Mouse (Mus musculus): ENCODE results near the gene Mier3. TPM values are rescaled to one million over a fixed set of nuclear protein-coding genes. Genes with fewer than 3 reads are reported as not detected.

The Mier3 gene
- 16.3 and 16.8 TPM in 2 replicates for polyA plus RNA-seq (2014; fragmentation: Nextera tagmentation; extraction: Ambion mirVana)

DNA sequence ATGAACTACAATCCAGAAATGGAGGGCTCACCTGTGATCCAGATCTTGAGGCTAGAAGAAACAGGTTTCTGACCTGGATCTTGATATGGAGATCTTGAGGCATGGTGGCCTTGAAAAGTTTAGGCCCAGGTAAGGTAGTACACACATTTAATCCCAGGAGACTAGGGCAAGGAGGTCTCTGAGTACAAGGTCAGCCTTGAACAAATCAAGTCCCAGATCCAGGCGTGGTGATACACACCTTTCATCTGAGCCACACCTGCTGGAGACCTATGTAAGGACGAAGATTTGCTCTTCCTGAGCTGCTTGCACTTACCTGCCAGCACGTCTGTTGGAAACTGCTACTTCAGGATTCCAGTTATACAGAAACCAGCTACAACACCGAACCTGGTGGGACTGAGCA lies at the start of gene Mier3:
TSS of gene Mier3 (plus strand) at position 301 of the 400 bp plus-strand sequence.
- no peaks in the 10 kb centered on the region for H3K36me3 ChIP-seq (ENCODE audit: control insufficient read depth, insufficient read depth, low read length)
- no peaks in the 10 kb centered on the region for H3K4me1 ChIP-seq (ENCODE audit: control insufficient read depth, insufficient read depth, low read length)
- H3K4me2 ChIP-seq, result no peak within 1 kb of the TSS
- ATAC-seq (replicated peaks; ENCODE audit: insufficient number of reproducible peaks, low FRiP score, low TSS enrichment), result no peak
- H3K9me3 ChIP-seq (replicated peaks; ENCODE audit: control insufficient read depth, low read length), result no peaks in the 10 kb centered on the region
- H3K9ac ChIP-seq (ENCODE audit: low read depth, low read length), result no peak within 1 kb of the TSS
- H3K27me3 ChIP-seq (ENCODE audit: control insufficient read depth, insufficient read depth, low read length), result no peaks in the 10 kb centered on the region
- H3K27ac ChIP-seq (ENCODE audit: low read depth, low read length), result no peak within 1 kb of the TSS
- 80% methylated on average over 4 of the region's 4 CpGs for WGBS (ENCODE audit: insufficient replicate concordance)
- no peak within 1 kb of the TSS for H3K4me3 ChIP-seq (ENCODE audit: low read depth, low read length)

DNA sequence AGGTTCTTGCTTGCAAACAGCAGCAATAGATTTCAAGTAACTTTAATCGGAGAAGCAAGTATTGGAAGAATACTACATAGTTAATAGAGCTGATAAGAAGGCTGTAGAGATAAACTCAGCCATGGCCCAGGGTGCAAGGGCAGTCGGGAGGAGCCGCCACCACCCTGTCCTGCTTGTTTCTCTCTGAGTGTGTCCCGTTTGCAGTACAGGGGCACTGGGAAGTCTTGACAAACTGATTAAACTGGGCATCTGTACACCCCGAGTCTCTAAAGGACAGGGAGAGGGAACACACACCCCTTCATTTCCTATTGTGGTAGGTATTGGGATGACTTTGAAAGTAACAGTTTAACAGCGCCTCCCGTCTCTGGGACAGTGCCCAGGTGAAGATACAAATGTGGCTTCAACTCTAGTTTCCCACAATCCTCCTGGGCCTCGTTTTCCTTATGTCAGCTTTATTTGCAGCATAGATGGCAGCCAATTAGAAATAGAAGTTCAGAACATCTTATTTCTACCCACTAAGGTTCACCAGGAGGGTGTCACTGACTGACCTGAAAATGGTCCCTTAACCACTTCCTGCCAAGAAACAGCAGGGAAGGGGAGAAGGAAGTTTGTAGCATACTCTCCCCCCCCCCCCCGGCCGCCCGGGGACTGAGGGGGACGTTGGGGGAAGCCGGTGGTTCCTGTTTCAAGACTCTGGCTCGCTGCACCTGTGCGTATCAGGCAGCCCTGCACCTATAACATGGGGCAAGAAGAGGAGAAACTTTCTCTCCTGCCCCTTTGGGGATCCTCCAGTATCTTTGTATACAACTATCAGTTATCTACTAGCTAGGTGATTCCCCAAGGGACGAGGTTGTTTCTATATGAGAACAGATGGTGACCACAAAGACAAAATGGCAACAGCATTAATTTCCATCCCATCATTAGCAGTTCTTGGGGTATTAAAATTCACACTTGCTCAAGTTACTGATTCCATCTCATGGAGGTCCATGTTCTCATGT lies 46.3 kb upstream of the Mier3 start:
- H3K9me3 ChIP-seq (replicated peaks; ENCODE audit: control insufficient read depth, low read length), result peaks cover 3% of the 10 kb centered on the region; the same call in 1 of the 2 replicates
- no peak overlapping the region for H3K27ac ChIP-seq (ENCODE audit: low read depth, low read length)
- H3K9ac ChIP-seq (ENCODE audit: low read depth, low read length), result no peak overlapping the region
- no peaks in the 10 kb centered on the region for H3K4me1 ChIP-seq (ENCODE audit: control insufficient read depth, insufficient read depth, low read length)
- ATAC-seq (replicated peaks; ENCODE audit: insufficient number of reproducible peaks, low FRiP score, low TSS enrichment), result no peak
- no peak overlapping the region for H3K4me3 ChIP-seq (ENCODE audit: low read depth, low read length)
- no peak overlapping the region for H3K4me2 ChIP-seq
- no peaks in the 10 kb centered on the region for H3K36me3 ChIP-seq (ENCODE audit: control insufficient read depth, insufficient read depth, low read length)
- WGBS (ENCODE audit: insufficient replicate concordance), result 74% methylated on average over 16 of the region's 16 CpGs
- no peaks in the 10 kb centered on the region for H3K27me3 ChIP-seq (ENCODE audit: control insufficient read depth, insufficient read depth, low read length)

DNA sequence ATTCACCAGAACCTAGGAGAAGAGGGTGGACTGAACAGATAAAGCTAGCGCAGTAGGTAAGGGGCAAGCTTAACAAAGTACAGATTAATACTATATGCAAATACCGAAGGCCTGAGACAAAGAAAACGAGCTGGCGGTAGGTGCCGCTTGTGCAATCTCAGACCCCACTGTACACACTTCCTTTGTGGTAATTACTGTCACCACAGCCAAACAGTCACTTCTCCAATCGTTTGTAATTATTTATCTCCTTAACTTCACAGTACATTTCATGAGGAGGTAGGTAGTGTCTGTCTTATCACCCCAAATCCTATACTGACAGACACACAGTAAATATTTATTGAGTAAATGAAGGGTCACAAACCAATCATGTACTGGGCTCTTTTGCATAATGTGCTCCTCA lies 40.5 kb upstream of the Mier3 start:
- WGBS (ENCODE audit: insufficient replicate concordance), result 83% methylated on average over 6 of the region's 6 CpGs
- no peaks in the 10 kb centered on the region for H3K27me3 ChIP-seq (ENCODE audit: control insufficient read depth, insufficient read depth, low read length)
- H3K4me2 ChIP-seq, result no peak overlapping the region
- no peaks in the 10 kb centered on the region for H3K36me3 ChIP-seq (ENCODE audit: control insufficient read depth, insufficient read depth, low read length)
- H3K9ac ChIP-seq (ENCODE audit: low read depth, low read length), result no peak overlapping the region
- H3K4me1 ChIP-seq (ENCODE audit: control insufficient read depth, insufficient read depth, low read length), result no peaks in the 10 kb centered on the region
- H3K9me3 ChIP-seq (replicated peaks; ENCODE audit: control insufficient read depth, low read length), result peaks cover 3% of the 10 kb centered on the region; the same call in 1 of the 2 replicates
- no peak for ATAC-seq (replicated peaks; ENCODE audit: insufficient number of reproducible peaks, low FRiP score, low TSS enrichment)
- H3K27ac ChIP-seq (ENCODE audit: low read depth, low read length), result no peak overlapping the region
- H3K4me3 ChIP-seq (ENCODE audit: low read depth, low read length), result no peak overlapping the region

- H3K27me3 ChIP-seq (ENCODE audit: control insufficient read depth, insufficient read depth, low read length), result no peaks in the 10 kb centered on the region
- no peaks in the 10 kb centered on the region for H3K4me1 ChIP-seq (ENCODE audit: control insufficient read depth, insufficient read depth, low read length)
- no peak for ATAC-seq (replicated peaks; ENCODE audit: insufficient number of reproducible peaks, low FRiP score, low TSS enrichment)
- no peaks in the 10 kb centered on the region for H3K9me3 ChIP-seq (replicated peaks; ENCODE audit: control insufficient read depth, low read length)
- no peaks in the 10 kb centered on the region for H3K36me3 ChIP-seq (ENCODE audit: control insufficient read depth, insufficient read depth, low read length)
- no peak overlapping the region for H3K27ac ChIP-seq (ENCODE audit: low read depth, low read length)
- WGBS (ENCODE audit: insufficient replicate concordance), result 66% methylated on average over 2 of the region's 2 CpGs
- H3K4me2 ChIP-seq, result no peak overlapping the region
- no peak overlapping the region for H3K4me3 ChIP-seq (ENCODE audit: low read depth, low read length)
- H3K9ac ChIP-seq (ENCODE audit: low read depth, low read length), result no peak overlapping the region
Measured at GRCm38 (mm10) chr13:111643636-111644035, 37.1 kb upstream of the Mier3 start.

GRCm38 (mm10) chr13:111646204-111646603 lies 34.6 kb upstream of the Mier3 start:
- H3K4me2 ChIP-seq, result no peak overlapping the region
- ATAC-seq (replicated peaks; ENCODE audit: insufficient number of reproducible peaks, low FRiP score, low TSS enrichment), result no peak
- H3K27ac ChIP-seq (ENCODE audit: low read depth, low read length), result no peak overlapping the region
- no peak overlapping the region for H3K9ac ChIP-seq (ENCODE audit: low read depth, low read length)
- H3K27me3 ChIP-seq (ENCODE audit: control insufficient read depth, insufficient read depth, low read length), result no peaks in the 10 kb centered on the region
- H3K4me1 ChIP-seq (ENCODE audit: control insufficient read depth, insufficient read depth, low read length), result no peaks in the 10 kb centered on the region
- no peaks in the 10 kb centered on the region for H3K36me3 ChIP-seq (ENCODE audit: control insufficient read depth, insufficient read depth, low read length)
- H3K4me3 ChIP-seq (ENCODE audit: low read depth, low read length), result no peak overlapping the region
- WGBS (ENCODE audit: insufficient replicate concordance), result 78% methylated on average over 9 of the region's 9 CpGs
- H3K9me3 ChIP-seq (replicated peaks; ENCODE audit: control insufficient read depth, low read length), result no peaks in the 10 kb centered on the region

DNA sequence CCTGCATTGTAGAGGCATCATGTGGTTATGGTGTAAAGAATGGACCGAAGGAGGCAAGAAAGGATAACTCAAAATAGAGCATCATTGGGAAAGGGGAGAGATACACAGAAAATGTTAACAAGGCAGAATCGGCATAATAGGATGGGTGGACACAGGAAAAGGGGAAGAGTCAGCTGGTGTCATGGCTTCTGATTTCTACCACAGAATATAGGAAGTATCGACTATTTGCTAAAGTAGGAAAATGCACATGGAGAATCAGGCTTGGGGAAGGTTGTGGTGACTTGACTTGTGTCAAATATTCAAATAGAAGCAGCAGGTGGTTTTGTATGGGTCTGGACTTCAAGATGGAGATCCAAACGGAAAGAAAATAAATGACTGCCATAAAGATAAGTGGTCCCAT lies 33.5 kb upstream of the Mier3 start:
- WGBS (ENCODE audit: insufficient replicate concordance), result 86% methylated on average over 4 of the region's 4 CpGs
- ATAC-seq (replicated peaks; ENCODE audit: insufficient number of reproducible peaks, low FRiP score, low TSS enrichment), result no peak
- no peak overlapping the region for H3K9ac ChIP-seq (ENCODE audit: low read depth, low read length)

GRCm38 (mm10) chr13:111651020-111651419 lies 29.8 kb upstream of the Mier3 start:
- no peaks in the 10 kb centered on the region for H3K27me3 ChIP-seq (ENCODE audit: control insufficient read depth, insufficient read depth, low read length)

More for the DNA sequence above, 33.5 kb upstream of the Mier3 start:
- Histone ChIP-seq H3K36me3 (ENCODE audit: control insufficient read depth, insufficient read depth, low read length) (no peaks in the 10 kb centered on the region), H3K27ac (ENCODE audit: low read depth, low read length) (no peak overlapping the region), H3K4me1 (ENCODE audit: control insufficient read depth, insufficient read depth, low read length) (no peaks in the 10 kb centered on the region), H3K27me3 (ENCODE audit: control insufficient read depth, insufficient read depth, low read length) (no peaks in the 10 kb centered on the region), H3K4me3 (ENCODE audit: low read depth, low read length) (no peak overlapping the region), H3K4me2 (no peak overlapping the region), H3K9me3 (replicated peaks; ENCODE audit: control insufficient read depth, low read length) (no peaks in the 10 kb centered on the region)

GRCm38 (mm10) chr13:111655273-111655672 lies 25.5 kb upstream of the Mier3 start:
- 84% methylated on average over 4 of the region's 4 CpGs for WGBS (ENCODE audit: insufficient replicate concordance)
- no peak overlapping the region for H3K4me3 ChIP-seq (ENCODE audit: low read depth, low read length)
- no peak for ATAC-seq (replicated peaks; ENCODE audit: insufficient number of reproducible peaks, low FRiP score, low TSS enrichment)
- H3K9me3 ChIP-seq (replicated peaks; ENCODE audit: control insufficient read depth, low read length), result no peaks in the 10 kb centered on the region
- no peak overlapping the region for H3K9ac ChIP-seq (ENCODE audit: low read depth, low read length)
- no peaks in the 10 kb centered on the region for H3K4me1 ChIP-seq (ENCODE audit: control insufficient read depth, insufficient read depth, low read length)
- H3K27me3 ChIP-seq (ENCODE audit: control insufficient read depth, insufficient read depth, low read length), result no peaks in the 10 kb centered on the region
- H3K36me3 ChIP-seq (ENCODE audit: control insufficient read depth, insufficient read depth, low read length), result no peaks in the 10 kb centered on the region
- H3K4me2 ChIP-seq, result no peak overlapping the region
- no peak overlapping the region for H3K27ac ChIP-seq (ENCODE audit: low read depth, low read length)

More at GRCm38 (mm10) chr13:111651020-111651419, 29.8 kb upstream of the Mier3 start:
- Histone ChIP-seq H3K36me3 (ENCODE audit: control insufficient read depth, insufficient read depth, low read length) (no peaks in the 10 kb centered on the region), H3K4me2 (no peak overlapping the region), H3K27ac (ENCODE audit: low read depth, low read length) (no peak overlapping the region), H3K9ac (ENCODE audit: low read depth, low read length) (no peak overlapping the region), H3K4me3 (ENCODE audit: low read depth, low read length) (no peak overlapping the region), H3K4me1 (ENCODE audit: control insufficient read depth, insufficient read depth, low read length) (no peaks in the 10 kb centered on the region), H3K9me3 (replicated peaks; ENCODE audit: control insufficient read depth, low read length) (no peaks in the 10 kb centered on the region)
- ATAC-seq (replicated peaks; ENCODE audit: insufficient number of reproducible peaks, low FRiP score, low TSS enrichment), result no peak
- WGBS (ENCODE audit: insufficient replicate concordance), result 74% methylated on average over 6 of the region's 6 CpGs
